Mouse (Mus musculus) cortical plate, adult 2 months (tissue): ENCODE data around the gene Zmiz1. TPM values are rescaled to one million over a fixed set of nuclear protein-coding genes. Genes with fewer than 3 reads are reported as not detected.

Source experiments
- H3K27ac ChIP-seq: fragments of 200-500 bp; 2 replicates; pipeline ENCODE4 v1.5.1; 2012; ENCODE audit warnings: low read length, control low read depth, inconsistent platforms; ENCODE audit not compliant: insufficient read depth
- H3K4me1 ChIP-seq: fragments of 200-500 bp; 2 replicates; pipeline ENCODE4 v1.6.1; 2011; ENCODE audit warnings: low read length; ENCODE audit not compliant: control insufficient read depth, insufficient read depth
- H3K4me3 ChIP-seq: fragments of 200-500 bp; 2 replicates; pipeline ENCODE4 v1.5.1; 2011; ENCODE audit warnings: mild to moderate bottlenecking, low read length, control low read depth; ENCODE audit not compliant: insufficient read depth
- CTCF ChIP-seq: fragments of 200-500 bp; IDR thresholded peaks from 2 replicates; pipeline ENCODE4 v1.5.1; 2011; ENCODE audit warnings: mild to moderate bottlenecking, control low read depth, low read length; ENCODE audit not compliant: insufficient read depth; ENCODE audit errors: extremely low read depth
- POLR2A ChIP-seq: fragments of 200-500 bp; IDR thresholded peaks from 2 replicates; pipeline ENCODE4 v1.6.1; 2011; ENCODE audit warnings: mild to moderate bottlenecking, low read length, control low read depth; ENCODE audit not compliant: insufficient read depth; ENCODE audit errors: extremely low read depth
- polyA plus RNA-seq: library from polyadenylated mRNA; depleted of rRNA; stranded (reverse); fragments of >200 nt; gene quantifications from 2 replicates; pipeline ENCODE4 v1.2.3, GENCODE M21; 2012

Zmiz1 gene
- polyA plus RNA-seq, 1 experiment: 36.9 TPM

DNA sequence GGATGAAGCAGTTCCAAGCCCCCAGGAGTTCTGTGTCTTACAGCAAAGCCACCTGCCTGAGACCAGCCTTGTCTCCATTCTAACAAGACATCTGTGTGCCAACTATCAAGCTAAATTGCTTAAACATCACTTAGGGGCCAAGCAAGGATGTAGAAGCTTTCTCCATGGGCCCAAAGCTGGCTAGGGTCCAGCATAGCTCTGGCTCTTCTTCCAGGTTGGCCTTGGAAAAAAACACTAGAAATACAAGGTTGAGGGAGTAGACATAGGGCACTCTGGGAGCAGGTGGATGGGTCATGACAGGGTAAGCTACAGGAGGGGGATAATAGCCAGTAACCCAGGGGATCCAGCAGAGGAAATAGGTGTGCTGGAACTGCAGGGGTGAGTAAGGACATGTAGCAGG, 20.7 kb upstream of the Zmiz1 start:
- H3K4me3 ChIP-seq: no peak overlapping the region
- no peak for TF ChIP-seq POLR2A
- TF ChIP-seq CTCF: no peak
- H3K4me1 ChIP-seq: no peaks in the 10 kb centered on the region
- H3K27ac ChIP-seq: no peak overlapping the region

DNA sequence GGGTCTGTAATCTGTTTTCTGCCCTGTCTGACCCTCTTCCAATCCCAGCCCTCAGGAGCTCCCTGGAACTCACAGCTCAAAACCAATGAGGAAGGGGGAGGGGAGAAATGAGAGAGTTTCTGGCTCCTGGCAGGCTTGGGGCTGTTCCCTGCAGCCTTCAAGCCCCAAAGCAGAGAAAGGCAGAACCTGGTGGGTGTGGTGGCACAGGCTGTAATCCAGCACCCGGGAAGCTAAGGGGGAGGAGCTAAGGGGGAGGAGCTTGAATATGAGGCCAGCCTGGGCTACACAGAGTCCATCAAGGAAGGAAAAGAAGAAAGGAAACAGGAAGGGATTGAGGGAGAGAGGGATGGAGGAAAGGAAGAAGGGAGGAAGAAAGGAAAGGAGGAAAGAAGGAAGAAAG, 18.9 kb upstream of the Zmiz1 start:
- H3K4me3 ChIP-seq: no peak overlapping the region
- TF ChIP-seq POLR2A (no peak), CTCF (no peak)
- no peak overlapping the region for H3K27ac ChIP-seq
- no peaks in the 10 kb centered on the region for H3K4me1 ChIP-seq

DNA sequence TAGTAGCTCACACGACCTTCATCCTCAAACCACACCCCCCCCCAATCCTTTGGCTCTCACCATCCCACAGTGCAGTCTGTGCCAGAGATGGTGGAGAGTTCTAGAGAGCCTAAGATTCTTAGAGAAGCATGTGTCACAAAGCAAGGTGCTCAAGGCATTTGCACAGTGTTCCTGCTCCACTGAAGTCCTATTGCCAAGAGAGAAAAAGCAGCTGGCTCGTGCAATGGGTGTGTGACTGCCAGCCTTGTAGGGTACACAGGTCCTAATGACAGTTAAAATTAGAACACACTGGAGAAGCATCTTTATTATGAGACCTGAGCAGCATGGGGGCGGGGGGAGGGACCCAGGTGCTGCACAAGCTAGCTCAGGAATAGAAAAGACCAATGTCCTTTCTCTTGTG, 18.2 kb upstream of the Zmiz1 start:
- no peak overlapping the region for H3K4me3 ChIP-seq
- no peaks in the 10 kb centered on the region for H3K4me1 ChIP-seq
- TF ChIP-seq CTCF (no peak), POLR2A (no peak)
- no peak overlapping the region for H3K27ac ChIP-seq

DNA sequence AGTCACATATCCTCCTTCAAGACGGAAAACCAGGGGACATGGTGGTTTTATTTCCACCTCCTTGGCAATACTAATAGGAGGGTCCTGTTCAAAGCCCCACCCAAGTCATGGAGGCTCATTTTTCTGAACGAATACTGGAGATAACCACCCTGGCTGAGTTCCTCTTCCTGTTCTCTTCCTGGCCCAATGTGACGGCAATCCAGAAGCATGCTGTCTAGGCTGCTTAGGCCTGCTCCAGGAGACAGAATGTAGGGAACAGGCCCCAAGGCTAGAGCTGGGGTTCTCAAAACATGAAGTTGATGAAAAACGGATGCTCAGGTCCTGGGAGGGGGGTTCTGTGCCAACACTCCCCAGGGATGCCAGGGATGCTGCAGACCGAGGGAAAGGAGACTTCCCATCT, 17.5 kb upstream of the Zmiz1 start:
- Histone ChIP-seq H3K4me3 (no peak overlapping the region), H3K27ac (no peak overlapping the region), H3K4me1 (no peaks in the 10 kb centered on the region)
- no peak for TF ChIP-seq CTCF
- no peak for TF ChIP-seq POLR2A

DNA sequence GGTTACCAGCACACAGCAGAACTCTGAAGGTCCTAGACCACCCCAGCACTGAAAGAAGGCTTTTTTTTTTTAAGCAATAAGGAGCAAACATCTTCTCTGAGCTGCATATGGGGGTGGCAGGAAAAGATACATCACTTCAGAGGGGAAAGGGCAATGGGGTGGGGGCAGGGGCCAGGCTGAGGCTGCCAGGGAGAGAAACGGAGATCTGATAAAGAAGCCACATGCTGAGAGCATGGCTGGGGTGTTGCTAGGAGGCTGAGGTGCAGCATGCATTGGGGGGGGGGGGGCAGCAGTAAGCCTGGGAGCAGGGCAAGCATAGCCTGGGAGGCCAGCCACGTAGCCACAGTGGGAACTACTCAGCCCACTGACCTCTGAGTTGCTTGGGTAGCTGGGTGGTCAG, 16.3 kb upstream of the Zmiz1 start:
- H3K27ac ChIP-seq: no peak overlapping the region
- no peaks in the 10 kb centered on the region for H3K4me1 ChIP-seq
- TF ChIP-seq CTCF (no peak), POLR2A (no peak)
- no peak overlapping the region for H3K4me3 ChIP-seq

DNA sequence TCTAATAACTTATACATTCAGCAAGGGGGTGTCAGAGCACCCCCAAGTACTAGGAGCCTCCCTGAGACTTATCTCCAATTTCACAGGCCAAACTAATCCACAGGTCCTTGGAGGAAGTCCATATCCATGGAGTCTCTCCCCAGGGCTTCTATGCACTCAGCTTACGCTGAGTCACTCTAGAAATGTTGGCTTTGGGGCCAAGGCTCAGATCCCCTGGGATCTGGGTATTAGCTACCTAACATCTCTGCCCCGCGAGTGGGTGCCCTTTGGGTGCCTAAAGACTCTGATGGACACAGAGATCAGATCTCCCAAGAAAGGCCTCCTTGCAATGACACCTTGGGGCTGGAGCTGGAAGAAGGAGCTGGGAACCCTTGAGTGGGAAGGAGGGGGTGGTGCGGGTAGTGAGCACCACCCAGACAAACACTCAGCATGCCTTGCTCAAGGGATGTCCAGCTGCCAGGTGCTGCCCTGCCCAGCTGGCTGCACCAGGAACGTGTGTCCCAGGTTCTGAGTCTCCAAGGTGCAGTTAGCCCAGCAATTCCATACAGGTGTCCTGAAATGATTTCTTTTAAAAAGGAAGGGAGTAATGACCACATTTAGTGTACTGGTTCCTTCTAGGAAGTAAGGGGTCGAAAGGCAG, 11.7 kb upstream of the Zmiz1 start:
- no peaks in the 10 kb centered on the region for H3K4me1 ChIP-seq
- no peak overlapping the region for H3K27ac ChIP-seq
- TF ChIP-seq CTCF (no peak), POLR2A (no peak)
- no peak overlapping the region for H3K4me3 ChIP-seq

DNA sequence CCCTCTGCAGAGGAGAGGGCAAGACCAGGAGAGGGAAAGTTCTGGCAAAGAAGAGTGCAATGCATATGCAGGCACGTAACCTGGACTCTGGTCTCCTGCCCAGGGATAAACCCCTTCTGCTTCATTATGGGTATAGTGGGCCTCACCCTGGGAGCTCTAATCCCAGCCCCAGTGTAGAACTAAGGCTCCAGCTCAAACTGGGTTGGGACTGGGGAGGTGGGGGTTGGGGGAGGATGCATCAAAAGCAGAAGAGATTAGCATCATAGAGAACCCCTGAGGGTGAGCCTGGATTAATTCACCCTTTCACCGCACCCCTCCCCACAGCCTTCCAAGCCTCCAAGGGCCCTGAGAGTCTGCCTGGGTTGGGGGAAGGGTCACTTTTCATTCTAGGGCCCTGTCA, 10.5 kb upstream of the Zmiz1 start:
- Histone ChIP-seq H3K27ac (no peak overlapping the region), H3K4me1 (no peaks in the 10 kb centered on the region), H3K4me3 (no peak overlapping the region)
- no peak for TF ChIP-seq POLR2A

DNA sequence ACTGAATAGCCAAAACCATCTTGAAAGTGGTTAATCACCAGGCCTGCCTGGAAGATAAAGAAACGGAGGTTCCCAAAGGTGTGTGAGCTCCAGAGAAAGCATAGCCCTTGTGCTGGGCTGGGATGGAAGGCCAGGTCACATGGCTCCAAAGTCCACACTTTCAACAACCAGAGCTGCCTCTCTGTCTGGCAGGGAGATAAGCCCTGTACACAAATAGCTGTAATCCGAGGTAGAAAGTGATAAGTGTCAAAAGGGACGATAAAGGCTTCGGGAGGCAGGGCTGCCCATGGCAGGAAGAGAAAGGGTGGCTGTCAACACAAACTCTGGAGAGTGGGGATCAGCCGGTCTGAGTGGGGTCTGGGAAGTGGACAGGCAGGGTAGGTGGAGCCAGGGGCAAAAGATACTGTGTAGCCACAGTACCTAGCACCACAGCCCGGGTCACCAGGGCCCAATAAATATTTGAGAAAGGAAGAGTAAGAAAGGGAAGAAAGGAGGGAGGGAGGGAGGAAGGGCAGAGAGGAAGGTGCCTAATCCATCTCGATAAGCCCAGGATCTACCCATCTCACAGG, 7.8 kb upstream of the Zmiz1 start:
- TF ChIP-seq CTCF: no peak
- no peak for TF ChIP-seq POLR2A
- H3K27ac ChIP-seq: no peak overlapping the region
- H3K4me1 ChIP-seq: no peaks in the 10 kb centered on the region
- H3K4me3 ChIP-seq: no peak overlapping the region

DNA sequence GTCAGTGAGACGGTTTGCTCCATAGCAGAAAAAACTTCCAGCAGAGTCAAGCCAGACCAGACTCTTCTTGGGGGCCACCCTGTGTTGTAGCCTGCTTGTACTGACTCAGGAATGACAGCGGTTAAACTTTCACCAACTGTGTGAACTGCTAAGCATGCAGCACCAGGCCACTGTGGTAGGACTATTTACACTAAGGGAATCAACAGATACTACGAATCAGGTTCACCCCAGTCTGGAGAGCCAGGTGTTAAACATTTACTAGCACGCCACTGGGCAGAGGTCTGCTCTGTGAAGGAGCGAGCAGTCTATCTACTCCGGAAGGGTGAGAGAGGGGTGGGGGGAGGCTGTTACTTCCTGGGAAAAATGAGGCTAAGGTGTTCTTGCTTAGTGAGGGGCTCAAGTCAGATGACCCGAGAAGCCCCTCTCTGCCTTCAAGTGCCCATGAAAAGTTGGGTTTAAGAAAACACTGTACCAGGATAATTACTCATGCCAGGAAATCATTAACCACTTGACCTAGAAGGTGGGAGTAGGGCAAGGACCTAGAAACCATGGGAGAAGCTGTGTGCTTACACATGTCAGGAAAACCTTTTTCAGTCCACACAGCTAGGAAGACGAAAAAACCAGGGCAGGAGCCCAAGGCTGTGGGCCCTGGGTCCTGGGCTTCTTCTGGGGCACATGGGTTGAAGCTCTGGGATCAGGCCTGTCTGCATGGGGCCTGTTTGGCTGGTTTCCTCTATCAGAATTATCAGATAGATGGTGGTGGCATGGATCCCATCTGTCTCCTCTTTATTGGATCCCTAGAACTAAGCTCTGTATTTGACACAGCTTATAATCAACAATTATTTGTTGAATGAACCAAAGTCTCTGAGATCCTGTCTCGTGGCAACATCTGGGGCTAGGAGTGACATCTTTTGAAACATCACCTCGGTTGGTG, 7.0 kb upstream of the Zmiz1 start:
- no peaks in the 10 kb centered on the region for H3K4me1 ChIP-seq
- TF ChIP-seq CTCF: no peak
- H3K4me3 ChIP-seq: no peak overlapping the region
- H3K27ac ChIP-seq: no peak overlapping the region

DNA sequence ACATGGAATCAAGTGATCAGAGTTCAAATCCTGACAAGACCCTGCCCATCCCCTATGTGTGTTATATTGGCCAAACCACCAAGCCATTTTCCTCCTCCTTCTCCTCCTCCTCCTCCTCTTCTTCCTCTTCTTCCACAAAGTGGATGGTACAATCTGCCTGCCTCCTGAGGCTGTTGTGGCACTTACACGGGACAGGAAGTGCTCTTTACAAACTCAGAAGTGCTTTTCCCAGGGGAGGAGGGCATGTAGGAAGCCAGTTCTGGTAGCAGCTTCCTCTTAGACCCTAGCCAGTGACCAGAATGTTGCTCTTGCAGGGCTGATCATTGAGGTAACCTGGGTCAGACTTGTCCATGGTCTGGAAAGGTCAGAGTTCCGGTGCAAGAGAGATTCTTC, 6.4 kb upstream of the Zmiz1 start:
- no peak for TF ChIP-seq POLR2A
- no peak for TF ChIP-seq CTCF
- Histone ChIP-seq H3K27ac (no peak overlapping the region), H3K4me3 (no peak overlapping the region), H3K4me1 (no peaks in the 10 kb centered on the region)
